Mouse (Mus musculus): ENCODE measurements at regions not wholly inside any gene's neighbourhood (a gene's known extent, or its start where the extent isn't known, plus 50 kb on each side); places are given as distances from the start of the nearest gene placed in this dataset.
A peak's percentile ranks its signal among the peaks of the same experiment; 100 is the strongest.

DNA sequence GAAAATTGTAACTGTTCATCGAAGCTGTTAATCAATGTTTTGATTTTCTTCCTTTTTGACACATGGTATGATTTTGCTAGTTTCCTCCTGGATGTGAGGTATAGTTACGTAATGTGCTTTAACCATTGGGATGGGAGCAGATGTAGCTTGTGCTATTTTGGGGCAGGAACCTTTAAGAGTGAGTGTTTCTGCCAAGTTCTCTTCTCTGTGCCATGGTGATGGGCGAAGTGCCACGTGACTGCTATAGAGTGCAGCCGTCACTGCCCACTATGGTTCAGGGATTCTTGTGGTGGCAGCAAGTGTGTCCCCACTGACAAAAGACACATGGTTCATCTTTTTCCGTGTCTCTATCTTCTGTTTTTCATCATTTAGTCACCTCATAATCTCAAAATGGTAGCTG, 4882.6 kb downstream of the 9330182O14Rik start:
- DNase-seq: peak; percentile 70

DNA sequence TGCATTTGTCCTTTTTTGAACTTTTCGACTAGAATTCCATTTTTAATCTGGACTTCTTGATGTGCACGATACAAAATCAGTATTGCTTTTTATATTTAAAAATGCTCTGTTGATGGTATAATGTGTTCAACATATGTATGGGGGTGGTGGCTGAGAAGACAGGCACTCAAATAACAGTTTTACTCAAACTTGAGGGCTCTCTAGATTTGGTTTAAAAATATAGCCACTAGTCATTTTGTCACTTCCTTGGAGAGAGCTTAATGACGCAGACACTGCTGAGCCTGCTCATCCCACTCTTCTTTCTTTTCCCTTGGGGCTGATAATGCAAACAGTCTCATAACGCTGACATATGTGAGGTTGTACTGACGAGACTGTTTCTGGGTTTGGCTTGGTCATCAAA, 4883.9 kb downstream of the 9330182O14Rik start:
- peak; percentile 67 for DNase-seq

DNA sequence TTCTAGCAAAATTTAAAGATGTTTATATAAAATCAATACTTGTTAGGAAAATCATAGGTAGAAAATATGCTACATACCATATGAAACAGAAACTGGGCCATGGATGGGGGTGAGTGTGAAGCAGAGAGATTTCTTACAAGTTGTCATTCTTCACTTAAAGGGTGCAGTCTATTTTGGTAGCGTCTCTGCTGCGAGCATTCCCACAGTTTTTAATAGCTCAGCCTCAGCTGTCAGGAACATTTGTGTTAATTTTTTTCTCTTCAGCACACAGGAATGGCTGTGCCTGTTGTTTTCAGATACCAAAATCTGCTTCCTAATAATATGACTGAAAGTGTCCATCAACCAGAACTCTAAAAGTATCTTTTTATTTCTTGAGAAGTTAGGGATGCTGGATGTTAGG, 4887.6 kb downstream of the 9330182O14Rik start:
- DNase-seq: peak; percentile 60
